Mouse (Mus musculus) forebrain, embryonic 16.5 days (tissue): ENCODE measurements around the gene Lrrc46. TPM values are rescaled to one million over a fixed set of nuclear protein-coding genes. Genes with fewer than 3 reads are reported as not detected.

Source experiments
- ATAC-seq: fragments of 200-750 bp; cut with Nextera tagmentation; 2 replicates; pipeline ENCODE4 v1.8.0; 2017; ENCODE audit warnings: mild to moderate bottlenecking, moderate library complexity
- H3K27ac ChIP-seq: fragments of 300-500 bp; sonication (generic); 2 replicates; pipeline ENCODE4 v1.5.1; 2014; ENCODE audit warnings: low read length, control low read depth
- H3K27me3 ChIP-seq: fragments of 300-500 bp; sonication (generic); replicated peaks from 2 replicates; pipeline ENCODE4 v1.6.1; 2014; ENCODE audit warnings: low read length; ENCODE audit not compliant: control insufficient read depth, insufficient read depth
- H3K36me3 ChIP-seq: fragments of 300-500 bp; sonication (generic); 2 replicates; pipeline ENCODE4 v1.6.1; 2014; ENCODE audit not compliant: control insufficient read depth, insufficient read depth
- H3K4me1 ChIP-seq: fragments of 300-500 bp; sonication (generic); replicated peaks from 2 replicates; pipeline ENCODE4 v1.6.1; 2014; ENCODE audit warnings: low read length; ENCODE audit not compliant: control insufficient read depth, insufficient read depth
- H3K4me2 ChIP-seq: fragments of 300-500 bp; sonication (generic); 2 replicates; pipeline ENCODE4 v1.6.1; 2014; ENCODE audit warnings: mild to moderate bottlenecking, low read length, control low read depth
- H3K4me3 ChIP-seq: fragments of 300-500 bp; sonication (generic); replicated peaks from 2 replicates; pipeline ENCODE4 v1.5.1; 2014; ENCODE audit warnings: mild to moderate bottlenecking, low read length, control low read depth
- H3K9ac ChIP-seq: fragments of 300-500 bp; sonication (generic); replicated peaks from 2 replicates; pipeline ENCODE4 v1.6.1; 2014; ENCODE audit warnings: low read depth, low read length, control low read depth
- H3K9me3 ChIP-seq: fragments of 300-500 bp; sonication (generic); 2 replicates; pipeline ENCODE4 v1.6.1; 2016; ENCODE audit warnings: low read length; ENCODE audit not compliant: control insufficient read depth
- whole genome bisulfite sequencing: fragments of 180-500 bp; shearing (Covaris S2); extraction: QIAGEN DNeasy Blood & Tissue Kit; methylation state at CpG from one replicate; pipeline ENCODE4 v1.1.7; 2014; 5-methylcytosine and 5-hydroxymethylcytosine counted together
- microRNA-seq: library from miRNA; unstranded; fragments of <30 nt; microRNA quantifications from one replicate; pipeline ENCODE4, GENCODE M21; 2017
- polyA plus RNA-seq: library from polyadenylated mRNA; unstranded; fragments of >200 nt; fragmentation: Nextera tagmentation; extraction: Ambion mirVana; gene quantifications from 2 replicates; pipeline ENCODE4 v1.2.1, GENCODE M21; 2015

The Lrrc46 gene
- polyA plus RNA-seq, 1 experiment from 2014 or later = 3.0 TPM

DNA sequence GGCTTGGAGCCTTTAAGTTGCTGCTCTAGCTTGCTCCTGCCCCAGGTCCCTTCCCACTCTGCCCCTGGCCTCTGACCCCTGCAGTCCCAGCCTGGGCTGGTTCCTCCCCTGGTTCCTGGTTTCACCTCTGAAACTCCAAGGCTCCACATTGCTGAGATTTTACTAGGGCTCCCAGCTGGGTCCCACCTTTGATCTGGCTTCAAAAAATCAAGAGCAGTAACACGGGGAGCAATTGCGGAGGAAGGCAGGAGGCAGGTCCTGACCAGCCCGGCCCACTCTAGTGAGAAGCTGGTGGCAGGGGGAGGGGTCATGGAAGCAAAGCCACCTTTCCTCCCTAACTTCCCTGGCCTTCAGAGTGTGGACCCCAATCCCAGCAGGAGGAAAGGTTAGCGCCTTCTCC lies 56.3 kb downstream of the Lrrc46 start:
- H3K9me3 ChIP-seq = no peaks in the 10 kb centered on the region

More for the DNA sequence above, 56.3 kb downstream of the Lrrc46 start:
- no peak overlapping the region for H3K4me2 ChIP-seq
- no peak overlapping the region for H3K4me3 ChIP-seq
- H3K9ac ChIP-seq = no peak overlapping the region
- no peak for ATAC-seq
- WGBS = 22% methylated on average over 4 of the region's 4 CpGs
- H3K36me3 ChIP-seq = no peaks in the 10 kb centered on the region
- H3K4me1 ChIP-seq = peaks cover 15% of the 10 kb centered on the region
- no peak overlapping the region for H3K27ac ChIP-seq
- peaks cover 11% of the 10 kb centered on the region for H3K27me3 ChIP-seq

Small RNA genes within 50 kb of the gene (microRNA-seq; reads per million reads assigned to microRNA genes)
- not detected for gene Mir8103

Other genes starting within 250 kb of the Lrrc46 start
- gene Nfe2l1, start 211.4 kb downstream of the Lrrc46 start, polyA plus RNA-seq = 64.8 and 68.2 TPM in 2 replicates
- 10.4 and 16.6 TPM in 2 replicates for gene Copz2, start 191.5 kb downstream of the Lrrc46 start, polyA plus RNA-seq
- gene Cdk5rap3, start 124.9 kb downstream of the Lrrc46 start, polyA plus RNA-seq = 103 and 106 TPM in 2 replicates
- 0.19 and 0.27 TPM in 2 replicates for gene Prr15l, start 113.3 kb downstream of the Lrrc46 start, polyA plus RNA-seq
- 21.7 and 22.8 TPM in 2 replicates for gene Pnpo, start 97.4 kb downstream of the Lrrc46 start, polyA plus RNA-seq
- 16.2 and 16.3 TPM in 2 replicates for gene Sp2, start 58.4 kb downstream of the Lrrc46 start, polyA plus RNA-seq
- gene Sp6, start 28.0 kb downstream of the Lrrc46 start, polyA plus RNA-seq = 0.29 and 0.68 TPM in 2 replicates
- gene Scrn2, start 11.5 kb downstream of the Lrrc46 start, polyA plus RNA-seq = 14.4 and 16.2 TPM in 2 replicates
- 54.3 and 56.2 TPM in 2 replicates for gene Mrpl10, start 153 bp upstream of the Lrrc46 start, polyA plus RNA-seq
- gene Osbpl7, start 9.2 kb upstream of the Lrrc46 start, polyA plus RNA-seq = 11.0 and 13.1 TPM in 2 replicates
- 0.35 and 0.38 TPM in 2 replicates for gene Tbx21, start 73.9 kb upstream of the Lrrc46 start, polyA plus RNA-seq
- 5.7 and 6.0 TPM in 2 replicates for gene Tbkbp1, start 110.1 kb upstream of the Lrrc46 start, polyA plus RNA-seq
- 39.0 and 40.6 TPM in 2 replicates for gene Kpnb1, start 146.5 kb upstream of the Lrrc46 start, polyA plus RNA-seq
- 140 and 157 TPM in 2 replicates for gene Npepps, start 239.2 kb upstream of the Lrrc46 start, polyA plus RNA-seq